Mouse (Mus musculus) left cerebral cortex, adult 9 months (tissue): ENCODE data around the gene Prss16.

Experiments
- DNase-seq, 2 experiments: peaks; one replicate each; pipeline ENCODE4 v3.0.0; 2022; ENCODE audit warnings: low spot score in 2 of 2

Prss16 gene

DNA sequence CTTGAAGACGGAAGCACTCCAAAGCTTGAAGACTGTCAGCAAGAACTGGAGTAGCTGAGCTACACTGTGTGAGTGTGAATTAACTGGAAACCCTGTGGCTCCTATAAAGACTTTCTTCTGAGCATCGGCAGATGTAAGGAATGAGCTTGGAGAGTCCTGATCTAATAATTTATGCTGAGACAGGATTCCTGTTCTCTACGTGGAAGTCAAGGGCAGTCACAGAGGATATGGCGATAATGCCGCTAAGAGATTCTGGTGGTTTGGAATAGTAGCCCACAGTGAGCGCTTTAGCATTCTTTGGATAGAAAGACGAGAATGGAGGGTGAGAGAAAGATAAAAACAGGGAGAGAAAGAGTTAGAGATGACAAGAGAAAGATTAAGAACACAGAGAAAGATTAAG is 1.7 kb downstream of the Prss16 start:
- DNase-seq = no peak

GRCm38 (mm10) chr13:22007121-22007510 is 2.4 kb downstream of the Prss16 start:
- DNase-seq = no peak

DNA sequence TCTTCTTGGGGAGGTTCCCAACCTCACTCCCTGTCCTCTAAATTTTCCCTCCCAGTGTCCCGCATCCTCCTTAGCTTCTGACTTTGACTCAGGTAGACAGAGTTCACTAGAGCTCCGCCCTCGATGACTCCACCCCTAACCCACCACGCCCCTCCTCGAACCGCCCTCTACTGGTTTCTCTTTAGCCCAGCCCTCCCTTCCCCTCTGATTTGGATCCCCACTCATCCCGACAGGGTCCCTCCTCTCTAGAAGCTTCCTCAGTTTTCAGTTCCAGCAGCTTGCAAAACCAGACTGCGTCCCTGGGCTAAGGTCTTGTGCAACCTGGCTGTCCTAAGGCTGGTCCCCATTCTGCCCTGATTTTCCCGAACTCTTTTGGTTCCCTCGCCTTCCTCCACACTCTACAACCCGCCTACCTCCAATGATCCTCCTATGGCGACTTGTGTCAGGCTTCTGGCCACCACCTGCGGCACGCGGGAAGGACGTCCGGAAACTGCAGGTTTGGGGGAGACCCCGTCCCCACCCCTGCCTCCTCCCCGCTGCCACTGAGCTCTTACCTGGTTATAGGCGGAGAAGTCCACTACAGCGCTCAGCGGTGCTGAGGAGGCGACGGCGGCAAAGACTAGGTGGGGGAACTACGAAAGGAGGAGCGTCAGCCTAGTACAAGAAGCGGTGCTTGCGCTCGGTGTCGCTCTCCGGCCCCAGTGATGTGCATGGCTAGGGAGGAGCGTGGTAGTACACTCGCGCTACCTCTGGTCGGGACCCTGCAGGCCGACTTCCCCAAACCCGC is 3.0 kb downstream of the Prss16 start:
- DNase-seq = no peak

DNA sequence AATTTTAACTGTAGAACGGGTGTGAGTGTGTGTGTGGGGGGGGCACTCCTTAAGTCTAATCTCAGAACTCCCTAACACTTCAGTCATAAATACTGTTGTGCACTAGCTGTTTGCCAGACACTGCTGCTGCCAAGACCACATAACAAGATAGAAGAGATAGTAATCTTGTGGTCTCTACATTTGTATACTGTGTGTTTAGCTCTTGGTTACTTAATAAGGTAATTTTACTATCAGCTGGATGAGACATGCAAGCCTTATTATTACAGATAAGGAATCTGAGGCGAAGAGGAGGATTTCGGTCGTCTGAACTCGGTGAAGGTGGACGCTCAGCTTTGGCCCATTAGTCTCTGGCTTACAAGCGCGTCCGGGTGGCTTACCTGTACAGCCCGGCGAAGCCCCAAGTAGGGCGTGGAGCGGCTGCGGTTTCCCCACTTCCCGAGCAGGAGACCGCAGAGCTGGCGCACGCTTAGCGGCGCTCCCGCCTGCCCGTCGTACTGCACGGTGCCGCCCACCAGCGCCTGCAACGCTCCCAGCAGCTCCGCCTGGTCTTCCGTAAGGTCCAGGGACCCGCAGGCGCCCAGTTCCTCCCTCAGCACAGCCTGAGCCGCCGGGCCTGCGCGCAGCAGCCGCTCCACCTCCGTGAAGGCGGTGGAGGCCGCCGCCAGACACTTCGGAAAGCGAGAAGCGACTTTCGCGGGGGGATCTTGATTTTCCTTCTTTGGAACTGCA is 3.8 kb downstream of the Prss16 start:
- DNase-seq = peak in 1 of 2 experiments; percentile 19

- no peak for DNase-seq
Measured at GRCm38 (mm10) chr13:22001823-22002222, 7.7 kb downstream of the Prss16 start.

- no peak for DNase-seq
Measured at GRCm38 (mm10) chr13:22001346-22001745, 8.2 kb downstream of the Prss16 start.

- no peak for DNase-seq
Measured at GRCm38 (mm10) chr13:21999147-21999546, 10.4 kb downstream of the Prss16 start.

GRCm38 (mm10) chr13:21998412-21998811 is 11.1 kb downstream of the Prss16 start:
- DNase-seq = no peak

DNA sequence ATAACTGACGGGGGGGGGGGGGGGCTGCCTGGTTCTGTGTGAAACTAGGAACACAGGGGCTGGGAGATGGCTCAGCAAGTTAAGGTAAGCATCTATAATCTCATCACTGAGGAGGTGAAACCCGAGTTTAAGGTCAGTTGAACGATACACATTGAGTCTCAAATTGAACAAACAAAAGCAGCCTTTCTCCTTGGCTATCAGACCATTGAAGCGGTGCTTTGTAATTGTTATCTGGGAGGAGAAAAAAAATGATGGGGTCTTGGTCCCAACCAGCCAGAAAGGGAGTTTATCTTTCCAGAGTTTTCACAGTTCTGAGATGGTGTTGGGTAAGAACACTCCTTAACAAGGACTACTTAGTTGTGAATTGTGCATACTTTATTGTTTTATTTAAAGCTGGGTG is 11.7 kb downstream of the Prss16 start:
- no peak for DNase-seq

DNA sequence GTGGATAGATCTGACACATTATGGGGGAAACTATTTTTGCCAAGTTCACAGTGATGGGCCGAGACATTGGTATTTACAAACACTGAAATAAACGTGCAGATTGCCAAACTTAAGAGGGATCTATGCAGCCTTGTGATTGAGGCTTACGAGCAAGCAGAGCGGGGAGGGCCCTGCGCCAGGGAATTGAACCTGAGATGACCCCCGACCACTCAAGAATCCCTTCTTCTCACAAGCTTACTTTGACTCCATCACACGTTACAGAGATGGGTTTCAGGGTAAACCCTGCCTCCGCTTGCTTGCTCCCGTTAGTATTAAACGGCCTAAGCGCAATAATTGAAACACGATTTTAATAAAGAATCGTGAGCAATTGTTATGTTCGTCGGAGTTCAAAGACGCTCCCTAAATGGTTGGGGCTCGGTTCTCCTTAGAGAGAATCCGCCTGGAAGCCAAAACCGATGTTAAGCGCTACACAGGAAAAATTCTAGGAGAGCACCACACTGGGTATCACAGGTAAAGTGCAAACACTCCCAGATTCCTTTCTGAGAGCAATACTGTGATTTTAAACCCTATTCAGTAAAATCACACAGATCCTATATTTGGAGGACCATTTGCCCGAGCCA is 12.2 kb downstream of the Prss16 start:
- DNase-seq = no peak

DNA sequence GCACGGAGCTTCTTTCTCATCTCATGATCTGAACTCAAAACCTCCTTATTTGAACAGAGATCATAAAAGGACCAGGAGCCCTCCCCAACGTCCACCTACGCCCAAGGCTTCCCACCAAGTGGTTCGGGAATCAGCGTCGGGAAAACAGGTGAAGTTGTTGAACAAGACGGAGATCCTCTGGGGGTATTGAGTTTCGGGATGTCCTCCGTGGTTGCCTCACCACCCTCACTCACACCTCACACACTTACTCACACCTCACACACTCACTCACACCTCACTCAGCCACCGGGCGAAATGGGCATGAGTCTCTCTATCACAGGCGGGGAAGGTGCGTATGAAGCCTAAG is 12.7 kb downstream of the Prss16 start:
- DNase-seq = no peak

DNA sequence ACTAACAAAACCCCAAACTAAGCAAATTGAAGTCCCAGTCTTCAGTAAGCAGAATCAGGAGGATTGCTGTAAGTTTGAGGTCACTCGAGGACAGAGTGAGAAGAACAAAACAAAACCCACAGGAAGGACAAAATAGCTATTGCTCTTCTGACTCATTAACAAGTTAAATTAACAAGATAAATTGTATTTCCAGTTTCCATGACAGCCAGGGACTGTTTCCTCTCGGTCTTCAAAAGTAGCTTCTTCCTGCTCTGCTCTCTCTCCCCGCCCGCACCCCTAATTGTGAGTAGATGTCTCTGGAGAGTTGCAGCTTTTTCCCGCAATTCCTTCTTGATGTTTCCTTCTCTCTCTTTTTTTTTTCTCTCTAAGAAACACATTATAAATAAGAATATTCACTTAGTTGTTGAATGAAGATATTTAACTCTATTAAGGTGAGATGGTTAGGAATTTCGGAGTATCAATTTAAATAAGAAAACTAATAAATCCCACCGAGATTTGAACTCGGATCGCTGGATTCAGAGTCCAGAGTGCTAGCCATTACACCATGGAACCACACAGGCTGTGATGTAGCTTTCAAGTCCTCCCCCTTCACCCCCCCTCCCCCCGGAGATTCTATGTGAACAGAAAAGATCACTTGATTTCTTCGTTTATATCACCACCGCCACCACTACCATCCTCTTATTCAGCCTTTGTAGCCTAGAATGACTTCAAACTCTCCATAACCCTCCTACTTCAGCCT is 13.3 kb downstream of the Prss16 start:
- no peak for DNase-seq

DNA sequence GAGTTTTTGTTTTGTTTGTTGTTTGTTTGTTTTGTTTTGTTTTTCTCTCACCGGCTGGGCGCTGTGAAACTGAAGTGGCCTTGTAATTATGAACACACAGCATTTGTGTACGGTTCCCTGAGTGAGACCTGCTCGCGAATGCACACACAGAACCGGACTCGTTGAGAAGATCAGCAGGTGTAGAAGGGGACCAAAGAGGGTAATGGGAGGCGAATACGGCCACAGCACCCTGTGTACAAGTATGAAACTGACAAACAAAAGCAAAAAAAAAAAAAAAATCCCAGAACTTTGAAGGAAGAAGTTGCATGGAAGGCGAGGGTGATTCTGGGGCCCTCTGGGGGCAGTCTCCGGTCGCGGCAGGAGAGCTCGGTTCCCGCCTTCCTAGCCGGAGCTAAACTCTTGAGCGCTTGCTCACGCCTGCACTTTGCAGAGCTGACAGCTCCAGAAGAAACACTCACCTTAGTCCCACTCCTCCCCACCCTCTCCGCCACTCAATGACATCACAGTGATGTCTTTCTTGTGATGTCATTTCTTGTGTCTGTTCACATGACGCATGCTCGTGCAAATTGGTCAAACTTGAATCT is 14.1 kb downstream of the Prss16 start:
- DNase-seq = no peak

DNA sequence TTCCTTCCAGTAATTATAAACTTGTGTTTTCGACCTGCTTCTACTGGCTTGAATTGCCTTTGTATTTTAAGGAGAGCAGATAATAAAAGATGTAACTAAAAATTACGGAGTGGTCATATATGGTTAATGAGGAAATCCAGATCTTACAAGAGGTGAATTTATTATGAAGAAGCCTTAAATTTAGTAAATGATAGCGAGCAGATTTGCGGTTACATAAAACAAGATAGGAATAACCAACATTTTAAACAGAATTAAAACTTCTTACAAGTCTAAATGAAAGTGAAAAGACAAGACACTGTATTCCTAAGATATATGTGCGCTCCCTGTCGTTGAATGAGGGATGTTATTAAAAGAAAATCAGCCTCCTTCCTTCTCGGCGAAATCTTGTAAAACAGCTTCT is 14.6 kb downstream of the Prss16 start:
- DNase-seq = no peak

- peak in 1 of 2 experiments; percentile 13 for DNase-seq
Measured at GRCm38 (mm10) chr13:21993957-21994738, 15.4 kb downstream of the Prss16 start.

DNA sequence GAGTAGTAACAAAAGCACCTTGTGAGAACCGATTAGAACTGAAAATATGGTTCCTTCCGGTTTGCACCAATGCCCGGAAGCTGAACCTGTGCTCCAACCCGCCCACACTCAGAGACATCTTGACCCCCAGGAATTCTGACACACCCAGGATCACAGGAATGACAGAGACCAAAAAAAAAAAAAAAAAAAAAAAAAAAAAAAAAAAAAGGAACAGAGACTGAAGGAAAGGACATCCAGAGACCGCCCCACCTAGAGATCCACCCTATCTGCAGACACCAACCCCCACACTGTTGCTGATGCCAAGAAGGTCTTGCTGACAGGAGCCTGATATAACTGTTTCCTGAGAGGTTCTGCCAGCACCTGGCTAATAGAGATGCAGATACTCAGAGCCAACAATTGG is 17.0 kb downstream of the Prss16 start:
- DNase-seq = no peak

DNA sequence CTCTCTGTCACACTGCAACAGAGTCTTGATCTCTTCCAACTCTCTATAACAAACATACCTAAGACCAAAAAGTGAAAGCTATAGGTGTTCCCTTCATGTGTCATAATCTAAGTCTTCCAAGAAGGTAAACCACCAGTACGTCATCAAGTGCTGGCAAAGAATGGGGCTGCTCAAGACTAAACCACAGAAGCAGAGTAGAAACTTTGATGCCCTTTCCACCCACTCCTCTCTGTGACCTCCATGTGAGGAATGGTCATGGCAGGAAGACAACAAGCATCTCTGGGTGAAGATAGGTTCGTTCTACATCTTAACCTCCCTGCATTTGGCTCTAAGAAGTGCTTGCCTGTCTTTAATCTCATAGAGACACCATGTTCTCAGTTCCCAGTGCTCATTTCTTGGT is 25.1 kb downstream of the Prss16 start:
- no peak for DNase-seq

- DNase-seq = no peak
Measured at GRCm38 (mm10) chr13:21981803-21982193, 27.7 kb downstream of the Prss16 start.

- DNase-seq = no peak
Measured at GRCm38 (mm10) chr13:21980981-21981802, 28.4 kb downstream of the Prss16 start, which contains the start of gene Pom121l2. Pom121l2 (plus strand) TSS chr13:21981194.
